Mouse (Mus musculus): ENCODE measurements around the gene Cts6.
A peak's percentile ranks its signal among the peaks of the same experiment; 100 is the strongest.
"Not testable (repeated sequence)": the region's sequence is repeated elsewhere in the genome, so short reads cannot be mapped to it uniquely, and the experiment has no call there.

Cts6 gene

DNA sequence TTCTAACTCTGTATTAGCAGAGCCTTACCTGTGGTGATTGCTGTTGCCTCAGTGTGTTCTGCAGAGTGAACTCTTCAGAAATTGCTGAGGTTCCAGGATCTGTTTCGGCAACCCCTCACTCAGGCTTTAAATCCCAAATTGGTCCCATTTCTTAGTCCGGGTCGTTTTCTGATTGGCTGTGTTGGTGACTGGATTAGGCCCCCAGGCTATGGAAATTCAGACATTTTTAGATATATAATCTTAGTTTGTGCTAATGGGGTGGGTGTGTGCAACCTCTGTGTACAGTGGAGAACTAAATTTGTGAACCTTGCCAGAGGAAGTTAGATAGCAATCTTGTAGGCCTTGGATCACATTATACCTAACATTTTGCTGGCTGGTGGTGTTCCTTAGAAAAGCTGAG, at the start of gene Cts6:
Gene Cts6, minus strand, starts transcription at position 101 of the 400 bp plus-strand sequence.
- no peak for DNase-seq

DNA sequence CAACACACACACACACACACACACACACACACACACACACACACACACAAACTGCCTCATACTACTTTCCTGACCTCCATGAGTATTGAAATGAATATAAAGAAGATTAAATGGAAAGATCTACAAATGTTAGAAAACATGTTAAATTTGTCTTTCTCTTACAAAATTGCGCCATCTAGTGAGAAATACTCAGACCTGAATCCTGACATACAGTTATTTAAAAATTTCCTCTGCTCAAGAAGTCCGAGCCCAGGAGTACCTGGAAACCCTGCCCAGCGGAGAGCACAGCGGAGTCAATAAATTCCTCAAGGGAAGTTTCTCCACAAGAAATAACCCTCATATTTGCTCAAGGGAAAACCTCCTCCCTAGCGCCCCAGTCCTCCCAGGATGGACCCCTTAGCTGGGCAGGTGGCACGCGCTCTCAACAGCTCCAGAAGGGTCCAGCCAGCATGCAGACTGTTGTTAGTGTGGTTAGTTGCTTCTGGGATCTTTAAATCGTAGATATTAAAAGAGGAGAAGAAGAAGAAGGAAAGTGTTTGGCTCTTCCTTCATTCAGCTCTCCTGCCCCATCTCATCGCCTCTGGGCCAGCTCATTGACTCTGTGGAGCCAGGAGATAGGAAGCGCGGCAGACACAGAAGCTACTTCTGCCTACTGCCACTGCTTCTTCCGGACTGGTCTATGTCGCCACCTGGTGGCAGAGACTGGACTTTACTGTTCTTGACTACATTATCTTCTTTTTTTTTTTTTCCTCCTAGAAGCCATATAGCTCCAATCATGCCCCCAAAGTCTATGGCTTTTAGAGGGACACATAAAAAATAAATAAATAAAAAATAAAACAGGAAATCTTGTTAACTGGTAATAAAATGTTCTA, 38.1 kb upstream of the Cts6 start:
- peak; percentile 80 for DNase-seq

DNA sequence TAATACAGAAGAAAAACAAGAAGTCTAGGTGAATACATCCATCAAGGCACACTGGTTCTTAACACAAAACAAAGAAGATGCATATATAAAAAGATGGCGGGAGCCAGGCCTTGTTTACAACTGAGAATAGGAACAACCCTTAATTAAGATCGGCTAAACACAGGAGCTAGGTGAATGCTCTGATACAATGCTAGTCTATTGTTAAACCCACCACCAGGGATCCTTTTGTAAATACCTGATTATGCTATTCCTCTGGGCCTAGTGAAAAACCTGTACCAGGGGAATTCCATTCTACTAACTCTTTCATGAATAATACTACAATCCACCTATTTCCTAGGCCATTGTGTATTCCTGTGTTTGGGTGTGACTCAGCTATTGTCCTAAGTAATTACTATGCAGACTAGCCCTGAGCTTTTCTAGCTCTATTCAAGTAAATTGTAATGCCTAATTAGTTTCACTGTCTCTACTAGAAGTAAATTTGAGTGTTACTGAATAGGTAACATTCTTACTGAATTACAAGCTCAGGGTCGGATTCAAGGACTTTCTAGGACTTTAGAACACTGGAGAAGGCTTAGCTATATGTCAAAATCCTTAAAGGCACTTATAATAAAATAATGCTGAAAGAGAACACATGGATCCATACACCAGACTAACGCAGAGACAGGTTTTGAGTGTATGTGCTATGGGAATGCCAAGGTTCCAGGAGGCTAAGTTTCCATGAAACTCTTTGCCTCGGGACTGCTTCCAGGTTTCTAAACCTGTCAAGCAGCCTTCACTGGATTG, 17.9 kb downstream of the Cts6 start:
- DNase-seq: not testable (repeated sequence)

DNA sequence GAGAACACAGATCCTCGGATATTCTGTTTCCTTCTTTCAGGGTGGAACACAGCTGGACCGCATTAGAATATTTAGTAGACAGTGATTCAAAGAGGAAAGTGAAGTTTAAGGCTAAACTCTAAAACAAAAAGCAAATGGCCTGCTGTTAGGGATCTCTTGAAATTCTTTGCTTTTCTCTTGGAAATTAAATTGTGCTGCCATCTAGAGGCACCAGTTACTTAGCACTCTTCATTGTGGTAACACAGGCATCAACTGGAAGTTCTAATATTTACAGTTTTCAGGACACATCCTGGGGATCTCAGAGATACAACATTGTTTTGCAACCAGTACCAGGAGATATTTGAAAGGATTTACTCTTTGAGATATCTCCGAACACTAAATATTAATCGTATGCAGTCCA, 38.6 kb downstream of the Cts6 start:
- no peak for DNase-seq

DNA sequence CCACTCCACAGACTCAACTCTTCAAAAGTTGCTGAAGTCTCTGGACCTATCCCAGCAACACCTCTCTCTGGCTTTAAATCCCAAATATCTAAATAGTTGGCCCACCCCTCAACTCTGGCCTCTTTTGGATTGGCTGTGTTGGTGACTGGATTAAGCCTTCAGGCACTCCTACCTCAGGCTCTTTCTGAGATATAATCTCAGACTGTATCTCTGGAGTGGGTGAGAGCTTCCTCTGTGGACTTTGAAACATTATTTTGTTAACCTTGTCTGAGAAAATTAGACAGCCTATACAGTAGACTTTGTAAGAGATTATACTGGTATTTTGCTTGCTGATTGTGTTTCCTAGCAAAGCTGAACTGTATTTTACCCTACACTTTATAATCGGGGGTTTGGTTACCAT, 39.1 kb downstream of the Cts6 start, which contains the start of gene Ctsr:
Gene Ctsr, minus strand, starts transcription at position 101 of the 400 bp plus-strand sequence.
- no peak for DNase-seq
